Mouse (Mus musculus) layer of hippocampus, adult 9-10 months (tissue): ENCODE measurements around the gene Ilf2.
A peak's percentile ranks its signal among the peaks of the same experiment; 100 is the strongest.

ENCODE experiments used
- DNase-seq: peaks from one replicate; pipeline ENCODE4 v3.0.0; 2022; ENCODE audit warnings: low spot score

Ilf2 gene

GRCm38 (mm10) chr3:90475831-90476611 lies at the start of gene Ilf2:
TSS of gene Ilf2 (plus strand) at chr3:90476126.
- DNase-seq, result peak; percentile 92

GRCm38 (mm10) chr3:90427574-90427973 lies 48.4 kb upstream of the Ilf2 start:
- no peak for DNase-seq

GRCm38 (mm10) chr3:90428186-90428585 lies 47.7 kb upstream of the Ilf2 start:
- DNase-seq, result no peak

GRCm38 (mm10) chr3:90429576-90429975 lies 46.4 kb upstream of the Ilf2 start:
- no peak for DNase-seq

- DNase-seq, result no peak
Measured at GRCm38 (mm10) chr3:90432348-90432747, 43.6 kb upstream of the Ilf2 start.

GRCm38 (mm10) chr3:90432811-90433219 lies 43.1 kb upstream of the Ilf2 start:
- no peak for DNase-seq

- peak; percentile 99 for DNase-seq
Measured at GRCm38 (mm10) chr3:90433381-90434020, 42.4 kb upstream of the Ilf2 start, which contains the start of gene Ints3. TSS of gene Ints3 (minus strand) at chr3:90433622.

- DNase-seq, result no peak
Measured at GRCm38 (mm10) chr3:90434073-90434730, 41.7 kb upstream of the Ilf2 start.

- no peak for DNase-seq
Measured at GRCm38 (mm10) chr3:90437131-90437530, 38.8 kb upstream of the Ilf2 start.

- DNase-seq, result no peak
Measured at GRCm38 (mm10) chr3:90440756-90441155, 35.2 kb upstream of the Ilf2 start.

- no peak for DNase-seq
Measured at GRCm38 (mm10) chr3:90443977-90444376, 31.9 kb upstream of the Ilf2 start.

GRCm38 (mm10) chr3:90445417-90446200 lies 30.3 kb upstream of the Ilf2 start:
- no peak for DNase-seq

GRCm38 (mm10) chr3:90446389-90447122 lies 29.4 kb upstream of the Ilf2 start:
- DNase-seq, result peak; percentile 40

- DNase-seq, result no peak
Measured at GRCm38 (mm10) chr3:90447123-90447494, 28.8 kb upstream of the Ilf2 start.

- DNase-seq, result no peak
Measured at GRCm38 (mm10) chr3:90448626-90449025, 27.3 kb upstream of the Ilf2 start.

GRCm38 (mm10) chr3:90450874-90451273 lies 25.1 kb upstream of the Ilf2 start:
- no peak for DNase-seq

GRCm38 (mm10) chr3:90451396-90452095 lies 24.4 kb upstream of the Ilf2 start:
- no peak for DNase-seq

- DNase-seq, result no peak
Measured at GRCm38 (mm10) chr3:90454931-90455330, 21.0 kb upstream of the Ilf2 start.

GRCm38 (mm10) chr3:90459727-90460126 lies 16.2 kb upstream of the Ilf2 start:
- DNase-seq, result no peak

- no peak for DNase-seq
Measured at GRCm38 (mm10) chr3:90460315-90460714, 15.6 kb upstream of the Ilf2 start.

GRCm38 (mm10) chr3:90461935-90462334 lies 14.0 kb upstream of the Ilf2 start:
- DNase-seq, result no peak
